Mouse (Mus musculus) bone marrow, adult 2 months (tissue): ENCODE measurements at regions not wholly inside any gene's neighbourhood (a gene's known extent, or its start where the extent isn't known, plus 50 kb on each side); places are given as distances from the start of the nearest gene placed in this dataset.

Experiments
- CTCF ChIP-seq: fragments of 200-500 bp; IDR thresholded peaks from 2 replicates; pipeline ENCODE4 v1.5.1; 2011; ENCODE audit warnings: low read length, control low read depth; ENCODE audit not compliant: control insufficient read depth, insufficient read depth
- POLR2A ChIP-seq: fragments of 200-500 bp; IDR thresholded peaks from 2 replicates; pipeline ENCODE4 v1.6.1; 2011; ENCODE audit warnings: low read depth, mild to moderate bottlenecking, control low read depth, low read length, borderline replicate concordance; ENCODE audit not compliant: control insufficient read depth

- TF ChIP-seq CTCF (no peak), POLR2A (no peak)
Observed at GRCm38 (mm10) chr14:46623645-46624044, 136.7 kb upstream of the Cdkn3 start.
